ENCODE assay signal across 8 mouse cellular contexts in the genomic region with DNA sequence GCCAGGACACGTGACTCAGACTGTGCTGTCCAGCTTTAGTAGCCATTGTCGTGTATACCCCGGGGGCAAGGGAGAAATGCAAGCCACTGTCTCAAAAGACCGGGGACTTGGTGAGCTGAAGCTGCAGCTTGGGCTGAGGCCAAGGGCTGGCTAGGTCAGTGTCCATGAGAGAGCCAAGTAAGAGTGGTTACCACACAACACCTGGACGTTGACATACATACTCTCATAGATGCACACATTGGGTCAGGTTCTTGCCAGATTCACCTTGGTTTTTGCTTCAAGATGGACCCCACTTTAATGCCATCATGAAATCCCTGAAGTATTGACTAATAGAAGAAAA. TPM values are rescaled to one million over a fixed set of nuclear protein-coding genes. Genes with fewer than 3 reads are reported as not detected.
DNase-seq lines count a peak whose midpoint lies in the region; ATAC-seq and TF ChIP-seq lines count a peak whose summit lies in the region.

No protein-coding gene starts in this region.

- peak overlapping the region; percentile 83 for H3K4me2 ChIP-seq in kidney, postnatal 0 days (ENCODE audit: low read length)
- H3K4me2 ChIP-seq in embryonic facial prominence, embryonic 12.5 days (replicated peaks) = peak overlapping the region; percentile 91
- H3K4me2 ChIP-seq in intestine, embryonic 14.5 days (ENCODE audit: low read length) = peak overlapping the region; percentile 68
- H3K4me2 ChIP-seq in midbrain, embryonic 16.5 days (ENCODE audit: low read length) = peak overlapping the region; percentile 98

- no peak for ATAC-seq in kidney, postnatal 0 days (replicated peaks; ENCODE audit: low FRiP score, low read depth)
- ATAC-seq in embryonic facial prominence, embryonic 12.5 days (ENCODE audit: insufficient number of reproducible peaks, insufficient read depth, low FRiP score, low TSS enrichment) = no peak
- ATAC-seq in intestine, embryonic 14.5 days (replicated peaks; ENCODE audit: low FRiP score, low TSS enrichment, low read depth) = no peak; the same call in 1 of the 2 replicates
- ATAC-seq in midbrain, embryonic 16.5 days = no peak; the same call in 1 of the 2 replicates

- H3K9me3 ChIP-seq in kidney, postnatal 0 days (replicated peaks; ENCODE audit: low read length) = no peaks in the 10 kb centered on the region
- no peaks in the 10 kb centered on the region for H3K9me3 ChIP-seq in embryonic facial prominence, embryonic 12.5 days
- H3K9me3 ChIP-seq in intestine, embryonic 14.5 days (ENCODE audit: control insufficient read depth, low read length) = no peaks in the 10 kb centered on the region
- no peaks in the 10 kb centered on the region for H3K9me3 ChIP-seq in midbrain, embryonic 16.5 days (replicated peaks; ENCODE audit: control insufficient read depth, low read length, poor library complexity, severe bottlenecking)

- H3K27me3 ChIP-seq in kidney, postnatal 0 days (ENCODE audit: insufficient read depth, low read length) = no peaks in the 10 kb centered on the region
- H3K27me3 ChIP-seq in embryonic facial prominence, embryonic 12.5 days = no peaks in the 10 kb centered on the region
- H3K27me3 ChIP-seq in intestine, embryonic 14.5 days (replicated peaks; ENCODE audit: control insufficient read depth, insufficient read depth, low read length) = no peaks in the 10 kb centered on the region
- H3K27me3 ChIP-seq in midbrain, embryonic 16.5 days (ENCODE audit: control insufficient read depth, insufficient read depth, low read depth, low read length) = no peaks in the 10 kb centered on the region

- H3K27ac ChIP-seq in kidney, postnatal 0 days = peak overlapping the region; percentile 79
- peak overlapping the region; percentile 78; the same call in 1 of the 2 replicates for H3K27ac ChIP-seq in embryonic facial prominence, embryonic 12.5 days
- no peak overlapping the region for H3K27ac ChIP-seq in intestine, embryonic 14.5 days (ENCODE audit: low read depth)
- H3K27ac ChIP-seq in midbrain, embryonic 16.5 days (ENCODE audit: low read length) = no peak overlapping the region

- no peaks in the 10 kb centered on the region for H3K4me1 ChIP-seq in kidney, postnatal 0 days (replicated peaks; ENCODE audit: insufficient read depth, low read length)
- peaks cover 7% of the 10 kb centered on the region for H3K4me1 ChIP-seq in embryonic facial prominence, embryonic 12.5 days
- peaks cover 5% of the 10 kb centered on the region; the same call in 1 of the 2 replicates for H3K4me1 ChIP-seq in intestine, embryonic 14.5 days (replicated peaks; ENCODE audit: control insufficient read depth, insufficient read depth, low read length)
- H3K4me1 ChIP-seq in midbrain, embryonic 16.5 days (ENCODE audit: control insufficient read depth, insufficient read depth, low read length) = peaks cover 8% of the 10 kb centered on the region

- H3K4me3 ChIP-seq in kidney, postnatal 0 days (replicated peaks; ENCODE audit: low read depth, low read length) = peak overlapping the region; percentile 53
- H3K4me3 ChIP-seq in embryonic facial prominence, embryonic 12.5 days = peak overlapping the region; percentile 70
- H3K4me3 ChIP-seq in intestine, embryonic 14.5 days (ENCODE audit: low read depth, low read length) = peak overlapping the region; percentile 63
- peak overlapping the region; percentile 76 for H3K4me3 ChIP-seq in midbrain, embryonic 16.5 days (ENCODE audit: low read depth, low read length)

- 9% methylated on average over 5 of the region's 5 CpGs for WGBS in kidney, postnatal 0 days
- 13% methylated on average over 5 of the region's 5 CpGs for WGBS in embryonic facial prominence, embryonic 12.5 days
- WGBS in intestine, embryonic 14.5 days = 22% methylated on average over 5 of the region's 5 CpGs
- WGBS in midbrain, embryonic 16.5 days = 8% methylated on average over 5 of the region's 5 CpGs

- no peaks in the 10 kb centered on the region for H3K36me3 ChIP-seq in kidney, postnatal 0 days (ENCODE audit: insufficient read depth, low read length)
- H3K36me3 ChIP-seq in embryonic facial prominence, embryonic 12.5 days = no peaks in the 10 kb centered on the region
- no peaks in the 10 kb centered on the region for H3K36me3 ChIP-seq in intestine, embryonic 14.5 days (ENCODE audit: control insufficient read depth, insufficient read depth, low read length)
- H3K36me3 ChIP-seq in midbrain, embryonic 16.5 days (ENCODE audit: control insufficient read depth, insufficient read depth, low read length) = no peaks in the 10 kb centered on the region

- H3K9ac ChIP-seq in kidney, postnatal 0 days (ENCODE audit: low read depth, low read length) = peak overlapping the region; percentile 64
- H3K9ac ChIP-seq in embryonic facial prominence, embryonic 12.5 days = no peak overlapping the region
- H3K9ac ChIP-seq in intestine, embryonic 14.5 days (ENCODE audit: low read length) = peak overlapping the region; percentile 73
- H3K9ac ChIP-seq in midbrain, embryonic 16.5 days (ENCODE audit: low read depth, low read length) = peak overlapping the region; percentile 81

- no peak for DNase-seq in kidney, postnatal 0 days (ENCODE audit: low spot score)
- no peak for DNase-seq in kidney, postnatal 25 days
- no peak for DNase-seq in intestine, embryonic 14.5 days (ENCODE audit: low spot score)
- DNase-seq in MN1 (ENCODE audit: low spot score) = no peak
- DNase-seq in cerebellum, postnatal 14 days = no peak
- DNase-seq in kidney, postnatal 14 days = no peak

- no peak for TF ChIP-seq CTCF in kidney, postnatal 0 days (IDR thresholded peaks at IDR 0.05; ENCODE audit: low read depth)

RNA-seq across cellular contexts. Expression of a gene that starts 0.3 kb away (rescaled TPM):
- polyA plus RNA-seq in kidney, postnatal 0 days (2015; fragmentation: Nextera tagmentation; extraction: Ambion mirVana) = 55.2 and 59.0 TPM in 2 replicates
- 26.3 and 26.4 TPM in 2 replicates for polyA plus RNA-seq in embryonic facial prominence, embryonic 12.5 days (2016; fragmentation: Nextera tagmentation; extraction: Ambion mirVana)
- polyA plus RNA-seq in intestine, embryonic 14.5 days (2014; fragmentation: Nextera tagmentation; extraction: Ambion mirVana) = 37.9 and 43.1 TPM in 2 replicates
- 3.8 and 3.9 TPM in 2 replicates for polyA plus RNA-seq in midbrain, embryonic 16.5 days (2015; fragmentation: Nextera tagmentation; extraction: Ambion mirVana)

Comparison
In these comparisons a context has a peak if more than half of its experiments do, and no peak if none do; other contexts are left out.
1. H3K27ac ChIP-seq: peak in kidney, postnatal 0 days (single experiment) and embryonic facial prominence, embryonic 12.5 days (single experiment); none in intestine, embryonic 14.5 days (single experiment) and midbrain, embryonic 16.5 days (single experiment).
2. Peak in every context shown above with its lines, with median percentiles within 50 percentile points of each other: H3K4me2 ChIP-seq and H3K4me3 ChIP-seq.